Mouse (Mus musculus) forebrain, embryonic 10.5 days (tissue): ENCODE measurements at regions not wholly inside any gene's neighbourhood (a gene's known extent, or its start where the extent isn't known, plus 50 kb on each side); places are given as distances from the start of the nearest gene placed in this dataset. TPM values are rescaled to one million over a fixed set of nuclear protein-coding genes. Genes with fewer than 3 reads are reported as not detected.

Experiments
- DNase-seq: peaks from one replicate; pipeline ENCODE4 v3.0.0-alpha.2; 2017; ENCODE audit warnings: low spot score; ENCODE audit errors: extremely low spot score
- H3K27ac ChIP-seq: fragments of 300-500 bp; sonication (generic); 2 replicates; pipeline ENCODE4 v1.5.1; 2016; ENCODE audit warnings: mild to moderate bottlenecking
- H3K27me3 ChIP-seq: fragments of 300-500 bp; sonication (generic); 2 replicates; pipeline ENCODE4 v1.6.1; 2016; ENCODE audit warnings: mild to moderate bottlenecking; ENCODE audit not compliant: poor library complexity, severe bottlenecking
- H3K36me3 ChIP-seq: fragments of 300-500 bp; sonication (generic); replicated peaks from 2 replicates; pipeline ENCODE4 v1.6.1; 2016; ENCODE audit warnings: mild to moderate bottlenecking, moderate library complexity
- H3K4me1 ChIP-seq: fragments of 300-500 bp; sonication (generic); 2 replicates; pipeline ENCODE4 v1.6.1; 2016
- H3K4me3 ChIP-seq: fragments of 300-500 bp; sonication (generic); 2 replicates; pipeline ENCODE4 v1.5.1; 2016; ENCODE audit warnings: mild to moderate bottlenecking, moderate library complexity
- H3K9me3 ChIP-seq: fragments of 300-500 bp; sonication (generic); 2 replicates; pipeline ENCODE4 v1.6.1; 2016; ENCODE audit warnings: mild to moderate bottlenecking, moderate library complexity
- WGBS: fragments of 180-500 bp; shearing (Covaris S2); methylation state at CpG from one replicate; pipeline ENCODE4 v1.1.7; 2016; 5-methylcytosine and 5-hydroxymethylcytosine counted together
- microRNA-seq: library from miRNA; unstranded; fragments of <30 nt; microRNA quantifications from one replicate; pipeline ENCODE4, GENCODE M21; 2017

GRCm38 (mm10) chr8:44559161-44559560 is 376.1 kb upstream of the Fat1 start:
- Histone ChIP-seq H3K4me3 (no peak overlapping the region), H3K27ac (no peak overlapping the region), H3K9me3 (no peaks in the 10 kb centered on the region), H3K36me3 (no peaks in the 10 kb centered on the region), H3K27me3 (no peaks in the 10 kb centered on the region), H3K4me1 (no peaks in the 10 kb centered on the region)
- no peak for DNase-seq
- 88% methylated on average over 9 of the region's 9 CpGs for WGBS

GRCm38 (mm10) chr8:44576314-44576858 is 358.9 kb upstream of the Fat1 start:
- 75% methylated on average over 5 of the region's 5 CpGs for WGBS
- Histone ChIP-seq H3K36me3 (no peaks in the 10 kb centered on the region), H3K4me1 (peaks cover 4% of the 10 kb centered on the region; the same call in 1 of the 2 replicates), H3K27me3 (no peaks in the 10 kb centered on the region), H3K27ac (no peak overlapping the region), H3K9me3 (no peaks in the 10 kb centered on the region), H3K4me3 (no peak overlapping the region)
- DNase-seq, result no peak

GRCm38 (mm10) chr8:44576993-44577392 is 358.3 kb upstream of the Fat1 start:
- Histone ChIP-seq H3K9me3 (no peaks in the 10 kb centered on the region), H3K4me3 (no peak overlapping the region), H3K27ac (no peak overlapping the region), H3K4me1 (peaks cover 4% of the 10 kb centered on the region; the same call in 1 of the 2 replicates), H3K27me3 (no peaks in the 10 kb centered on the region), H3K36me3 (no peaks in the 10 kb centered on the region)
- 75% methylated on average over 5 of the region's 5 CpGs for WGBS
- no peak for DNase-seq

Small RNA genes in the stretch of these regions (microRNA-seq; reads per million reads assigned to microRNA genes)
- not detected for gene Gm26241
